Mouse (Mus musculus) heart, embryonic 15.5 days (tissue): ENCODE measurements around the gene Angptl7. TPM values are rescaled to one million over a fixed set of nuclear protein-coding genes. Genes with fewer than 3 reads are reported as not detected.

Experiments
- polyA plus RNA-seq: library from polyadenylated mRNA; unstranded; fragments of >200 nt; fragmentation: Nextera tagmentation; extraction: Ambion mirVana; gene quantifications from 2 replicates; pipeline ENCODE4 v1.2.1, GENCODE M21; 2015

The Angptl7 gene
- polyA plus RNA-seq, 1 experiment from 2014 or later: 14.4 TPM

Other genes starting within 250 kb of the Angptl7 start
- gene Disp3, start 212.5 kb downstream of the Angptl7 start, polyA plus RNA-seq: 0.05 TPM in 1 of 2 replicates, not detected in the other
- 19.5 and 22.8 TPM in 2 replicates for gene Ubiad1, start 55.7 kb downstream of the Angptl7 start, polyA plus RNA-seq
- 12.7 and 13.8 TPM in 2 replicates for gene Mtor, start 51.8 kb downstream of the Angptl7 start, polyA plus RNA-seq
- 56.4 and 71.5 TPM in 2 replicates for gene Exosc10, start 58.0 kb upstream of the Angptl7 start, polyA plus RNA-seq
- 76.8 and 113 TPM in 2 replicates for gene Srm, start 91.0 kb upstream of the Angptl7 start, polyA plus RNA-seq
- 0.39 TPM in 1 of 2 replicates, not detected in the other for gene Masp2, start 102.1 kb upstream of the Angptl7 start, polyA plus RNA-seq
- 153 and 176 TPM in 2 replicates for gene Tardbp, start 126.6 kb upstream of the Angptl7 start, polyA plus RNA-seq
- 0.16 and 0.38 TPM in 2 replicates for gene Gm572, start 142.9 kb upstream of the Angptl7 start, polyA plus RNA-seq